Mouse (Mus musculus) spleen, adult 2 months (tissue): ENCODE measurements at regions not wholly inside any gene's neighbourhood (a gene's known extent, or its start where the extent isn't known, plus 50 kb on each side); places are given as distances from the start of the nearest gene placed in this dataset.
"Not testable (repeated sequence)": the region's sequence is repeated elsewhere in the genome, so short reads cannot be mapped to it uniquely, and the experiment has no call there.

ENCODE experiments used
- DNase-seq, 2 experiments: peaks; one replicate each; pipeline versions ENCODE4 v3.0.0 to v3.0.0-alpha.2; 2012 to 2021; ENCODE audit warnings: low spot score in 2 of 2, low read depth in 1 of 2
- H3K27ac ChIP-seq: fragments of 200-500 bp; 2 replicates; pipeline ENCODE4 v1.5.1; 2012; ENCODE audit warnings: low read length, inconsistent platforms; ENCODE audit not compliant: insufficient read depth
- H3K27me3 ChIP-seq: fragments of 200-500 bp; 2 replicates; pipeline ENCODE4 v1.6.1; 2012; ENCODE audit warnings: mild to moderate bottlenecking, moderate library complexity, low read length, inconsistent platforms; ENCODE audit not compliant: control insufficient read depth, insufficient read depth
- H3K36me3 ChIP-seq: fragments of 200-500 bp; 2 replicates; pipeline ENCODE4 v1.6.1; 2012; ENCODE audit warnings: mild to moderate bottlenecking, low read length, inconsistent platforms; ENCODE audit not compliant: control insufficient read depth, insufficient read depth
- H3K4me1 ChIP-seq: fragments of 200-500 bp; 2 replicates; pipeline ENCODE4 v1.6.1; 2011; ENCODE audit warnings: inconsistent platforms; ENCODE audit not compliant: control insufficient read depth, insufficient read depth, insufficient read length
- H3K4me3 ChIP-seq: fragments of 200-500 bp; 2 replicates; pipeline ENCODE4 v1.5.1; 2011; ENCODE audit warnings: mild to moderate bottlenecking, inconsistent platforms; ENCODE audit not compliant: insufficient read depth, insufficient read length; ENCODE audit errors: extremely low read depth
- WGBS: fragments of 180-500 bp; shearing (Covaris S2); methylation state at CpG from one replicate; pipeline ENCODE4 v1.1.7; 2018; 5-methylcytosine and 5-hydroxymethylcytosine counted together

- not testable (repeated sequence) for H3K27me3 ChIP-seq, H3K36me3 ChIP-seq, DNase-seq, H3K4me1 ChIP-seq, H3K27ac ChIP-seq, H3K4me3 ChIP-seq
- WGBS, result 23% methylated on average over 29 of the region's 42 CpGs
Observed at GRCm38 (mm10) chr12:20196386-20196785, 242.1 kb downstream of the Gm21863 start.

- DNase-seq, H3K4me1 ChIP-seq, H3K27ac ChIP-seq, H3K4me3 ChIP-seq, H3K27me3 ChIP-seq, H3K36me3 ChIP-seq: not testable (repeated sequence)
- WGBS, result 15% methylated on average over 36 of the region's 37 CpGs
Observed at GRCm38 (mm10) chr12:20196905-20197304, 242.6 kb downstream of the Gm21863 start.

- H3K27me3 ChIP-seq, H3K27ac ChIP-seq, H3K36me3 ChIP-seq, DNase-seq, H3K4me3 ChIP-seq, H3K4me1 ChIP-seq: not testable (repeated sequence)
- WGBS, result 58% methylated on average over 1 of the region's 1 CpGs
Observed at GRCm38 (mm10) chr12:20223921-20224320, 269.6 kb downstream of the Gm21863 start.

GRCm38 (mm10) chr12:20226831-20227230 is 272.5 kb downstream of the Gm21863 start:
- H3K4me3 ChIP-seq, DNase-seq, H3K27ac ChIP-seq, H3K4me1 ChIP-seq, H3K27me3 ChIP-seq, H3K36me3 ChIP-seq: not testable (repeated sequence)
- WGBS, result 77% methylated on average over 9 of the region's 9 CpGs

GRCm38 (mm10) chr12:20227427-20228160 is 273.3 kb downstream of the Gm21863 start:
- 74% methylated on average over 21 of the region's 21 CpGs for WGBS
- not testable (repeated sequence) for DNase-seq, H3K27me3 ChIP-seq, H3K27ac ChIP-seq, H3K4me3 ChIP-seq, H3K36me3 ChIP-seq, H3K4me1 ChIP-seq

GRCm38 (mm10) chr12:20228321-20228999 is 274.2 kb downstream of the Gm21863 start:
- H3K36me3 ChIP-seq, H3K4me3 ChIP-seq, H3K27me3 ChIP-seq, H3K4me1 ChIP-seq, H3K27ac ChIP-seq, DNase-seq: not testable (repeated sequence)
- WGBS, result 74% methylated on average over 21 of the region's 21 CpGs

GRCm38 (mm10) chr12:20229441-20229840 is 275.1 kb downstream of the Gm21863 start:
- H3K27ac ChIP-seq, H3K27me3 ChIP-seq, H3K4me1 ChIP-seq, H3K36me3 ChIP-seq, DNase-seq, H3K4me3 ChIP-seq: not testable (repeated sequence)
- WGBS, result 76% methylated on average over 8 of the region's 8 CpGs
